Mouse (Mus musculus) bone marrow, adult 2 months (tissue): ENCODE measurements around the gene Dusp6.

Source experiments
- CTCF ChIP-seq: fragments of 200-500 bp; IDR thresholded peaks from 2 replicates; pipeline ENCODE4 v1.5.1; 2011; ENCODE audit warnings: low read length, control low read depth; ENCODE audit not compliant: control insufficient read depth, insufficient read depth
- POLR2A ChIP-seq: fragments of 200-500 bp; IDR thresholded peaks from 2 replicates; pipeline ENCODE4 v1.6.1; 2011; ENCODE audit warnings: low read depth, mild to moderate bottlenecking, control low read depth, low read length, borderline replicate concordance; ENCODE audit not compliant: control insufficient read depth

DNA sequence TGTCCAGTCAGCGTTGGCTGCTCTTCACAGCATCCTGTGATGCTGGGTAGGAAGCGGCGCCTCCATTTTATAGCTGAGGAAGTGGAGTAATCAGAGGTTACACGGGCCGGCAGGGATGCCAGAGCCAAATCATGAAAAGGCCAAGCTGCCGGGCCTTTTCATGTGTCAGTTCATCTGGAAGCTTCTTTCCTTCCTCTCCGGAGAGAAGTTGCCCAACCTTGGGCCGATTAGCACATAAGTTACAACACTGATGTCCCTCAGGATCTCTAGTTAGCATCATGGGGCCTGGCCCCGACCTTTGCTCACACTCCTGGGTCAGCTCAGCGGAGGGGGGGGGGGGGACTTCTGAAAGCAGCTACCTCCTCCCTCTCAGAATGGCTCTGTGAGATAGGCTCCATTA lies 7.4 kb downstream of the Dusp6 start:
- TF ChIP-seq CTCF (no peak), POLR2A (no peak)
